Mouse (Mus musculus): ENCODE measurements around the gene Tmem168. TPM values are rescaled to one million over a fixed set of nuclear protein-coding genes. Genes with fewer than 3 reads are reported as not detected.

The Tmem168 gene
- polyA plus RNA-seq (2014; fragmentation: Nextera tagmentation; extraction: Ambion mirVana): 41.7 and 42.1 TPM in 2 replicates

GRCm38 (mm10) chr6:13607621-13608493, at the start of gene Tmem168:
TSS of gene Tmem168 (minus strand) at chr6:13608100.
- WGBS: 3% methylated on average over 63 of the region's 71 CpGs
- ATAC-seq (ENCODE audit: low FRiP score) (peak; percentile 99), DNase-seq (ENCODE audit: low spot score) (peak; percentile 91)
- Histone ChIP-seq H3K4me1 (replicated peaks; ENCODE audit: control insufficient read depth, insufficient read depth, low read length) (no peaks in the 10 kb centered on the region), H3K27me3 (ENCODE audit: control insufficient read depth, insufficient read depth, low read length) (no peaks in the 10 kb centered on the region), H3K36me3 (ENCODE audit: control insufficient read depth, insufficient read depth, low read length) (no peaks in the 10 kb centered on the region), H3K4me2 (replicated peaks; ENCODE audit: low read depth, low read length) (peak within 1 kb of the TSS; percentile 62), H3K9ac (ENCODE audit: low read depth, low read length) (peak within 1 kb of the TSS; percentile 91), H3K4me3 (ENCODE audit: low read depth, low read length) (peak within 1 kb of the TSS; percentile 70), H3K9me3 (ENCODE audit: control insufficient read depth, low read length) (no peaks in the 10 kb centered on the region), H3K27ac (ENCODE audit: low read depth, low read length) (peak within 1 kb of the TSS; percentile 94)

DNA sequence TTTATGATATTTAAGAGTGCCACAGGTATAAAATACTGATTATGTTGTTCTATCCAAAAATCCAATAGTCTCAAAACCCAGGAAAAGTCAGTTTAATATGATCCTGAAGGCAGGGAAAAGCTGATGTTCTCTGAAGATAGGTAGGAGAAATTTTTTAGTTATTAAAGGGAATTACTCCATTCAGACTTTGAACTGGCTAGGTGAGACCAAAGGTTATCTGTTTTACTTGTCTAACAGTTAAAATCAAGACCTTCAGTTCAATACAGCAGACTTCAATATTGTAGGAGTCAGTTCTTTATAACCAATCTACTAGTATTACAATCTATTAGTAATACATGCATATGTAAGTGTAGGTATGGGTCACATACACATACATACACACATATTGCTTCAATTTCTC, 46.2 kb upstream of the Tmem168 start:
- Histone ChIP-seq H3K4me1 (replicated peaks; ENCODE audit: control insufficient read depth, insufficient read depth, low read length) (no peaks in the 10 kb centered on the region), H3K4me3 (ENCODE audit: low read depth, low read length) (no peak overlapping the region), H3K9ac (ENCODE audit: low read depth, low read length) (no peak overlapping the region), H3K9me3 (ENCODE audit: control insufficient read depth, low read length) (no peaks in the 10 kb centered on the region), H3K36me3 (ENCODE audit: control insufficient read depth, insufficient read depth, low read length) (no peaks in the 10 kb centered on the region), H3K27ac (ENCODE audit: low read depth, low read length) (no peak overlapping the region), H3K27me3 (ENCODE audit: control insufficient read depth, insufficient read depth, low read length) (no peaks in the 10 kb centered on the region), H3K4me2 (replicated peaks; ENCODE audit: low read depth, low read length) (no peak overlapping the region)
- no peak for DNase-seq (ENCODE audit: low spot score)
- ATAC-seq (ENCODE audit: low FRiP score): no peak

DNA sequence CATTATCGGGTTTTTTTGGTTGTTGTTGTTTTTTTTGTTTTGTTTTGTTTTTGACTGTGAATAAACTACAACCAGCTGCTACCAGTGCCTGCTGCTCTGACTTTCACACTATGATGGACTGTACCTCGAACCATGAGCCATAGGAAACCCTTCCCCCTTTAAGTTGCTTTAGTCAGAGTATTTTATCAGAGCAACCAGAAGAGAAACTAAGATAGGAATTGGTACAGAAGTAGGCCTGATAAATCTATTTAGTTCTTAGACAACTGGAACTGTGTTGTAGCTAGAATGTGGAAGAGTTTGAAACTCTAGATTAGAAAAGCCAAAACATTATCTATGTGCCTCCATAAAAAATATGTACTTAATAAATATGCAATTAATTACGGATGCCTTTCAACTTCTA, 44.4 kb upstream of the Tmem168 start:
- H3K27me3 ChIP-seq (ENCODE audit: control insufficient read depth, insufficient read depth, low read length): no peaks in the 10 kb centered on the region

DNA sequence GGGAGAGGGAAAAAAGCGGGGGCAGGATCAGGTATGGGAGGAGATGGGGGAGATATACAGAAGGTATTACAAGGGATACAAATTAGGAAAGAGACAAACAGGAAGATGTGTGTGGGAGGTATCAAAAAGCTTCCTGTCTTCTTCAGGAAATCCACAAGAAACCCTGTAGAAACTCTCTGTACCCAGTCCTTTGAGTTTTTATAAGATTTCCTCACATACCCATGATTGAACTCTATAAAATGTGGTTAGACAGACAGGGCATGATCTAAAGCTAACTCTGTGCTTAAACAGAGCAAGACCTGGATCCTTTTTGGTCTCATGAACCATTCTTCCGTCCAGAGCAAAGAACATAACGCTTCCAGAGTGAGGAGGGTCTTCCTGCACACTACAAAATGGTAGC, 43.0 kb upstream of the Tmem168 start:
- Histone ChIP-seq H3K9me3 (ENCODE audit: control insufficient read depth, low read length) (no peaks in the 10 kb centered on the region), H3K4me2 (replicated peaks; ENCODE audit: low read depth, low read length) (no peak overlapping the region), H3K27me3 (ENCODE audit: control insufficient read depth, insufficient read depth, low read length) (no peaks in the 10 kb centered on the region), H3K4me3 (ENCODE audit: low read depth, low read length) (no peak overlapping the region), H3K36me3 (ENCODE audit: control insufficient read depth, insufficient read depth, low read length) (no peaks in the 10 kb centered on the region), H3K27ac (ENCODE audit: low read depth, low read length) (no peak overlapping the region), H3K4me1 (replicated peaks; ENCODE audit: control insufficient read depth, insufficient read depth, low read length) (no peaks in the 10 kb centered on the region), H3K9ac (ENCODE audit: low read depth, low read length) (no peak overlapping the region)
- WGBS: 94% methylated on average over 3 of the region's 3 CpGs
- no peak for DNase-seq (ENCODE audit: low spot score)
- ATAC-seq (ENCODE audit: low FRiP score): no peak

More for the DNA sequence above, 44.4 kb upstream of the Tmem168 start:
- Histone ChIP-seq H3K9me3 (ENCODE audit: control insufficient read depth, low read length) (no peaks in the 10 kb centered on the region), H3K4me2 (replicated peaks; ENCODE audit: low read depth, low read length) (no peak overlapping the region), H3K9ac (ENCODE audit: low read depth, low read length) (no peak overlapping the region), H3K4me1 (replicated peaks; ENCODE audit: control insufficient read depth, insufficient read depth, low read length) (no peaks in the 10 kb centered on the region), H3K36me3 (ENCODE audit: control insufficient read depth, insufficient read depth, low read length) (no peaks in the 10 kb centered on the region), H3K27ac (ENCODE audit: low read depth, low read length) (no peak overlapping the region), H3K4me3 (ENCODE audit: low read depth, low read length) (no peak overlapping the region)
- 88% methylated on average over 3 of the region's 3 CpGs for whole genome bisulfite sequencing
- ATAC-seq (ENCODE audit: low FRiP score) (no peak), DNase-seq (ENCODE audit: low spot score) (no peak)

- DNase-seq (ENCODE audit: low spot score) (no peak), ATAC-seq (ENCODE audit: low FRiP score) (no peak)
- no peak overlapping the region for H3K4me2 ChIP-seq (replicated peaks; ENCODE audit: low read depth, low read length)
- no peak overlapping the region for H3K9ac ChIP-seq (ENCODE audit: low read depth, low read length)
- H3K9me3 ChIP-seq (ENCODE audit: control insufficient read depth, low read length): no peaks in the 10 kb centered on the region
- no peak overlapping the region for H3K4me3 ChIP-seq (ENCODE audit: low read depth, low read length)
- H3K4me1 ChIP-seq (replicated peaks; ENCODE audit: control insufficient read depth, insufficient read depth, low read length): no peaks in the 10 kb centered on the region
- H3K36me3 ChIP-seq (ENCODE audit: control insufficient read depth, insufficient read depth, low read length): no peaks in the 10 kb centered on the region
- no peaks in the 10 kb centered on the region for H3K27me3 ChIP-seq (ENCODE audit: control insufficient read depth, insufficient read depth, low read length)
- H3K27ac ChIP-seq (ENCODE audit: low read depth, low read length): no peak overlapping the region
Observed at GRCm38 (mm10) chr6:13648305-13648704, 40.4 kb upstream of the Tmem168 start.

- Histone ChIP-seq H3K4me3 (ENCODE audit: low read depth, low read length) (no peak overlapping the region), H3K9me3 (ENCODE audit: control insufficient read depth, low read length) (no peaks in the 10 kb centered on the region), H3K9ac (ENCODE audit: low read depth, low read length) (no peak overlapping the region), H3K36me3 (ENCODE audit: control insufficient read depth, insufficient read depth, low read length) (no peaks in the 10 kb centered on the region), H3K27ac (ENCODE audit: low read depth, low read length) (no peak overlapping the region), H3K4me2 (replicated peaks; ENCODE audit: low read depth, low read length) (no peak overlapping the region), H3K4me1 (replicated peaks; ENCODE audit: control insufficient read depth, insufficient read depth, low read length) (no peaks in the 10 kb centered on the region), H3K27me3 (ENCODE audit: control insufficient read depth, insufficient read depth, low read length) (no peaks in the 10 kb centered on the region)
- ATAC-seq (ENCODE audit: low FRiP score): no peak
- WGBS: 88% methylated on average over 3 of the region's 3 CpGs
- no peak for DNase-seq (ENCODE audit: low spot score)
Observed at GRCm38 (mm10) chr6:13636582-13636989, 28.7 kb upstream of the Tmem168 start.

- no peak overlapping the region for H3K27ac ChIP-seq (ENCODE audit: low read depth, low read length)
- DNase-seq (ENCODE audit: low spot score) (no peak), ATAC-seq (ENCODE audit: low FRiP score) (no peak)
- H3K36me3 ChIP-seq (ENCODE audit: control insufficient read depth, insufficient read depth, low read length): no peaks in the 10 kb centered on the region
- no peak overlapping the region for H3K4me2 ChIP-seq (replicated peaks; ENCODE audit: low read depth, low read length)
- H3K9me3 ChIP-seq (ENCODE audit: control insufficient read depth, low read length): no peaks in the 10 kb centered on the region
- no peak overlapping the region for H3K9ac ChIP-seq (ENCODE audit: low read depth, low read length)
- H3K4me1 ChIP-seq (replicated peaks; ENCODE audit: control insufficient read depth, insufficient read depth, low read length): no peaks in the 10 kb centered on the region
- no peaks in the 10 kb centered on the region for H3K27me3 ChIP-seq (ENCODE audit: control insufficient read depth, insufficient read depth, low read length)
- WGBS: 87% methylated on average over 1 of the region's 1 CpGs
- no peak overlapping the region for H3K4me3 ChIP-seq (ENCODE audit: low read depth, low read length)
Observed at GRCm38 (mm10) chr6:13632571-13632970, 24.7 kb upstream of the Tmem168 start.

DNA sequence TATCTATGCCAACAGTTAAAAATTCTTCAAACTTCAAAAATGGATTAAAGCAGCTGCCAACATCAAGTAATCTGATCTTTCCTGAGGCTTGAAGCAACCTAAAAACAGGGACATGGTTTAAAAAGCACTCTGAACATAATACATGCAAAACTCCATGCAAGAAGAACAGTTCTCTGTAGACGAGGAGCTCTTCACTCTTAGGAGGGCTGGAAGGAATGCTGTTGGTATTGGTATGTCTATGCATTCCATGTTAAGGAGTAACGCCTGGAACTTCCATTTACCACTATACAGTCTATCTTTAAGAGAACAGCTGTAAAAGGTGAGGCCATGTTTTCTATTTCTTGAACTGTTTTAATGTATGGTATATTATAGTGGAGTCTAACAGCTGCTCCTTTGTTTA, 22.7 kb upstream of the Tmem168 start:
- WGBS: 77% methylated on average over 2 of the region's 2 CpGs
- ATAC-seq (ENCODE audit: low FRiP score): no peak
- Histone ChIP-seq H3K27ac (ENCODE audit: low read depth, low read length) (no peak overlapping the region), H3K36me3 (ENCODE audit: control insufficient read depth, insufficient read depth, low read length) (no peaks in the 10 kb centered on the region), H3K27me3 (ENCODE audit: control insufficient read depth, insufficient read depth, low read length) (no peaks in the 10 kb centered on the region), H3K4me3 (ENCODE audit: low read depth, low read length) (no peak overlapping the region), H3K9ac (ENCODE audit: low read depth, low read length) (no peak overlapping the region), H3K4me2 (replicated peaks; ENCODE audit: low read depth, low read length) (no peak overlapping the region), H3K9me3 (ENCODE audit: control insufficient read depth, low read length) (no peaks in the 10 kb centered on the region), H3K4me1 (replicated peaks; ENCODE audit: control insufficient read depth, insufficient read depth, low read length) (no peaks in the 10 kb centered on the region)
- DNase-seq (ENCODE audit: low spot score): no peak

- ATAC-seq (ENCODE audit: low FRiP score) (no peak), DNase-seq (ENCODE audit: low spot score) (no peak)
- Histone ChIP-seq H3K9me3 (ENCODE audit: control insufficient read depth, low read length) (no peaks in the 10 kb centered on the region), H3K9ac (ENCODE audit: low read depth, low read length) (no peak overlapping the region), H3K4me2 (replicated peaks; ENCODE audit: low read depth, low read length) (no peak overlapping the region), H3K4me3 (ENCODE audit: low read depth, low read length) (no peak overlapping the region), H3K36me3 (ENCODE audit: control insufficient read depth, insufficient read depth, low read length) (no peaks in the 10 kb centered on the region), H3K27ac (ENCODE audit: low read depth, low read length) (no peak overlapping the region), H3K27me3 (ENCODE audit: control insufficient read depth, insufficient read depth, low read length) (no peaks in the 10 kb centered on the region), H3K4me1 (replicated peaks; ENCODE audit: control insufficient read depth, insufficient read depth, low read length) (no peaks in the 10 kb centered on the region)
- WGBS: 84% methylated on average over 2 of the region's 2 CpGs
Observed at GRCm38 (mm10) chr6:13619618-13620017, 11.7 kb upstream of the Tmem168 start.

Measured in hindbrain, embryonic 11.5 days (tissue).